Mouse (Mus musculus) lung, adult 18-20 months (tissue): ENCODE results near the gene Dus1l.
"Not testable (repeated sequence)": the region's sequence is repeated elsewhere in the genome, so short reads cannot be mapped to it uniquely, and the experiment has no call there.

ENCODE experiments used
- DNase-seq, 2 experiments: peaks; one replicate each; pipeline ENCODE4 v3.0.0; 2022; ENCODE audit warnings: mixed read lengths in 2 of 2

Gene Dus1l

GRCm38 (mm10) chr11:120775774-120776469 lies 20.3 kb downstream of the Dus1l start:
- peak; percentile 90 to 95 for DNase-seq

GRCm38 (mm10) chr11:120773463-120774190 lies 22.6 kb downstream of the Dus1l start:
- DNase-seq, result no peak

- DNase-seq, result no peak
These were observed 23.5 kb downstream of the Dus1l start for GRCm38 (mm10) chr11:120772749-120773148.

GRCm38 (mm10) chr11:120768206-120768605 lies 28.0 kb downstream of the Dus1l start:
- peak in 1 of 2 experiments; percentile 56 for DNase-seq

GRCm38 (mm10) chr11:120767023-120767422 lies 29.2 kb downstream of the Dus1l start:
- DNase-seq, result not testable (repeated sequence)

- DNase-seq, result not testable (repeated sequence)
These were observed 32.8 kb downstream of the Dus1l start for GRCm38 (mm10) chr11:120763121-120763999.

- DNase-seq, result not testable (repeated sequence)
These were observed 33.5 kb downstream of the Dus1l start, which contains the start of gene Hmga1b for GRCm38 (mm10) chr11:120762672-120763041. Gene Hmga1b, plus strand, starts transcription at chr11:120762794.

- DNase-seq, result no peak
These were observed 34.2 kb downstream of the Dus1l start for GRCm38 (mm10) chr11:120761811-120762671.

- DNase-seq, result no peak
These were observed 36.0 kb downstream of the Dus1l start for GRCm38 (mm10) chr11:120760236-120760635.

- no peak for DNase-seq
These were observed 44.6 kb downstream of the Dus1l start for GRCm38 (mm10) chr11:120751606-120752005.

GRCm38 (mm10) chr11:120749430-120749829 lies 46.8 kb downstream of the Dus1l start:
- peak; percentile 60 to 71 for DNase-seq

- DNase-seq, result peak; percentile 51 to 74
These were observed 48.2 kb downstream of the Dus1l start for GRCm38 (mm10) chr11:120747974-120748373.

- peak; percentile 89 to 93 for DNase-seq
These were observed 52.0 kb downstream of the Dus1l start for GRCm38 (mm10) chr11:120744121-120744701.

- DNase-seq, result no peak
These were observed 55.2 kb downstream of the Dus1l start for GRCm38 (mm10) chr11:120740981-120741380.
